Mouse (Mus musculus) inflammation-experienced regulatory T-cells, adult 16 weeks (primary cell): ENCODE data around the gene Cers3. TPM values are rescaled to one million over a fixed set of nuclear protein-coding genes. Genes with fewer than 3 reads are reported as not detected.

Source experiments
- polyA plus RNA-seq: library from polyadenylated mRNA; unstranded; fragments of 100-300 nt; shearing (Covaris generic); gene quantifications from one replicate; pipeline ENCODE4 v1.2.1, GENCODE M21; 2017

Cers3 gene
- not detected for polyA plus RNA-seq

GRCm38 (mm10) chr7:66743377-66743781 is at the start of gene Cers3:
TSS of gene Cers3 (plus strand) at chr7:66743504.

GRCm38 (mm10) chr7:66839463-66840007 is 96.2 kb downstream of the Cers3 start, which contains the start of gene Adamts17:
TSS of gene Adamts17 (plus strand) at chr7:66839735.

Other genes starting within 250 kb of the Cers3 start
- 7.3 TPM for gene Asb7, start 53.9 kb upstream of the Cers3 start, polyA plus RNA-seq
- 17.6 TPM for gene Lins1, start 53.6 kb upstream of the Cers3 start, polyA plus RNA-seq
- gene Adamts17, start 96.2 kb downstream of the Cers3 start, polyA plus RNA-seq: 0.24 TPM